Mouse (Mus musculus) telencephalon, adult 2 months (tissue): ENCODE results near the gene Irf1.

Experiments used
- DNase-seq: peaks from one replicate; pipeline ENCODE4 v3.0.0-alpha.2; 2011; ENCODE audit warnings: low read depth, low spot score

Gene Irf1

GRCm38 (mm10) chr11:53810156-53810555, 40.3 kb downstream of the Irf1 start:
- no peak for DNase-seq

- no peak for DNase-seq
Measured at GRCm38 (mm10) chr11:53810749-53811148, 40.9 kb downstream of the Irf1 start.

GRCm38 (mm10) chr11:53811312-53811711, 41.5 kb downstream of the Irf1 start:
- DNase-seq, result no peak

- DNase-seq, result no peak
Measured at GRCm38 (mm10) chr11:53813001-53813868, 43.4 kb downstream of the Irf1 start.

- no peak for DNase-seq
Measured at GRCm38 (mm10) chr11:53814810-53815209, 45.0 kb downstream of the Irf1 start.

GRCm38 (mm10) chr11:53816841-53817375, 47.1 kb downstream of the Irf1 start:
- no peak for DNase-seq

- DNase-seq, result no peak
Measured at GRCm38 (mm10) chr11:53818794-53819193, 49.0 kb downstream of the Irf1 start.

- DNase-seq, result no peak
Measured at GRCm38 (mm10) chr11:53819511-53819910, 49.7 kb downstream of the Irf1 start.

GRCm38 (mm10) chr11:53820516-53821170, 50.8 kb downstream of the Irf1 start:
- DNase-seq, result no peak

- DNase-seq, result no peak
Measured at GRCm38 (mm10) chr11:53821230-53821944, 51.6 kb downstream of the Irf1 start.

GRCm38 (mm10) chr11:53821945-53822338, 52.1 kb downstream of the Irf1 start:
- DNase-seq, result no peak

GRCm38 (mm10) chr11:53825409-53825808, 55.6 kb downstream of the Irf1 start:
- DNase-seq, result no peak
